16 mouse cellular contexts compared by ENCODE assay signal in the genomic region with DNA sequence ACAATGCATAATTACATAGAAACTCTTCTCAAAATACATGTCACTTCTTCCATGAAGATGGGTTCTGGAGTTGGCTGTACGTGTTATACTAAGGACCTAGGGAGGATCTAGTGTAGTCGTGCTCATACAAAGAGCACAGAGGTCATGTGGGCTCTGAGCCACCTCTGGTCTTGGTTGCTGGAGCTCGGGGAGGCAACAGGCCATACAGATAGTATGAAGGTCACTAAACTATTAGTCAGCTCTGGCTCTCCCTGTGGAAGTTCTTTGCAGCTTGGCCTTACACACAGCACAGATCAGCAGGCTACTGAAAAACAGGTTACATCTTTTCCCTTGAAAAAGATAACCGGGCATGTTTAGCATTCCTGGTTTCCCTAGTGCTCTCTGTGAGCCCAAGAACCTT. TPM values are rescaled to one million over a fixed set of nuclear protein-coding genes. Genes with fewer than 3 reads are reported as not detected.
DNase-seq lines count a peak whose midpoint lies in the region; TF ChIP-seq lines count a peak whose summit lies in the region.
"Had no signal": no experiment of that assay in that cellular context is flagged by ENCODE, and none has a peak within 500 bp of the region (broad histone marks: within the 10 kb centered on the region; RNA-seq: fewer than 3 reads in every experiment).

No protein-coding gene starts in this region.

- DNase-seq in adrenal gland, adult 2 months, result peak; percentile 69
- DNase-seq in adrenal gland, postnatal 4 days (ENCODE audit: low spot score in 2 of 2), result no peak
- DNase-seq in ovary, adult 18-20 months (ENCODE audit: low spot score), result peak; percentile 24
- DNase-seq in ovary, postnatal 10 days (ENCODE audit: low spot score), result no peak
- DNase-seq in adrenal gland, postnatal 10 days, result peak; percentile 27
- DNase-seq in layer of hippocampus, adult 2 months (ENCODE audit: low spot score in 2 of 2), result no peak
- no peak for DNase-seq in thymus, postnatal 36 days
- DNase-seq: cerebellum, adult 11 months; cerebellum, adult 8-10 months; gastrocnemius, postnatal 10 days; heart, adult 2 months; heart, postnatal 4 days; kidney, adult 11 months had no signal

- TF ChIP-seq CTCF in layer of hippocampus, adult 2 months (conservative IDR thresholded peaks at IDR 0.05), result no peak

- H3K4me3 ChIP-seq in layer of hippocampus, adult 2 months, result no peak overlapping the region
- H3K4me3 ChIP-seq: embryonic facial prominence, embryonic 12.5 days; heart, adult 2 months; heart, embryonic 15.5 days; hindbrain, embryonic 12.5 days had no signal

- no peak overlapping the region for H3K27ac ChIP-seq in layer of hippocampus, adult 2 months
- H3K27ac ChIP-seq: embryonic facial prominence, embryonic 12.5 days; heart, adult 2 months; heart, embryonic 15.5 days; hindbrain, embryonic 12.5 days had no signal

RNA-seq across cellular contexts. Expression of gene Man1a2, which starts 50.5 kb away (rescaled TPM):
- 100 to 1,000 TPM in 1 of 2 experiments, 10 to 100 TPM in 1; 82.9 to 115 TPM for total RNA-seq in adrenal gland, adult 2 months (2021)
- polyA plus RNA-seq in adrenal gland, adult 2 months (2012; rRNA removed), result 32.3 and 39.0 TPM in 2 replicates
- total RNA-seq in adrenal gland, postnatal 4 days (2021), result 100 to 1,000 TPM; 111 to 125 TPM
- 10 to 100 TPM; 78.8 to 86.7 TPM for total RNA-seq in adrenal gland, postnatal 10 days (2021)
- total RNA-seq in layer of hippocampus, adult 2 months (2021), result 100 to 1,000 TPM in 1 of 2 experiments, 10 to 100 TPM in 1; 97.8 to 113 TPM

Comparison
In these comparisons a context has a peak if more than half of its experiments do, and no peak if none do; other contexts are left out.
1. DNase-seq: peak in adrenal gland, adult 2 months (single experiment), ovary, adult 18-20 months (single experiment) and adrenal gland, postnatal 10 days (single experiment); none in adrenal gland, postnatal 4 days (0 of 2), ovary, postnatal 10 days (single experiment), layer of hippocampus, adult 2 months (0 of 2) and thymus, postnatal 36 days (0 of 2).